10 mouse cellular contexts compared by ENCODE assay signal in the genomic region with DNA sequence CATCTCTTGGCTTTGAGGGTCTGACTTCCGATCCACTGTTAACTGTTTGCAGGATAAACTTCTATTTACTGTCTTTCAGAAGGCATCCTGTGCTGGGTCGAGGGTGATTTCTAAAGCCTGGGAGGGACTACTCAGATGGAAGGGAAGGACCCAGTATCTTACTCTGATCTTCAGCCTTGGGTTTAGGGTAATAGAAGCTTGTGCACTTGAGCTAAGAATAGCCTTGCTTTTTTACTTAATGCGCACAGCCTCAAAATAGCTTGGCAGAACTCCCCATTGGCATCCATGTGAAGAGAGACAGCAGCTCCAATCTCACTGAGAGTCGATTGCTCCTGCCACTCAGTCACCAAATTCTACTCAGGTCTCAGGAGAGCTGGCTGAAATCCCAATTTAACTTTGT. TPM values are rescaled to one million over a fixed set of nuclear protein-coding genes. Genes with fewer than 3 reads are reported as not detected.
DNase-seq lines count a peak whose midpoint lies in the region; ATAC-seq and TF ChIP-seq lines count a peak whose summit lies in the region.
"Had no signal": no experiment of that assay in that cellular context is flagged by ENCODE, and none has a peak within 500 bp of the region (broad histone marks: within the 10 kb centered on the region; RNA-seq: fewer than 3 reads in every experiment).

No protein-coding gene starts in this region.

- H3K36me3 ChIP-seq in lung, embryonic 16.5 days (ENCODE audit: control insufficient read depth, insufficient read depth, low read length): no peaks in the 10 kb centered on the region
- no peaks in the 10 kb centered on the region for H3K36me3 ChIP-seq in neural tube, embryonic 15.5 days
- H3K36me3 ChIP-seq: embryonic facial prominence, embryonic 13.5 days; hindbrain, embryonic 15.5 days had no signal

- no peak for DNase-seq in cerebellum, adult 9-11 months
- no peak for DNase-seq in lung, adult 2 months
- DNase-seq in gastrocnemius, postnatal 25 days: peak; percentile 71
- peak; percentile 48 for DNase-seq in layer of hippocampus, adult 9-11 months
- no peak for DNase-seq in kidney, postnatal 14 days

- no peak for TF ChIP-seq CTCF in lung, adult 2 months (IDR thresholded peaks at IDR 0.05; ENCODE audit: insufficient read depth, low read length)

- no peak overlapping the region; the same call in 1 of the 2 replicates for H3K27ac ChIP-seq in lung, embryonic 16.5 days (ENCODE audit: low read length)
- H3K27ac ChIP-seq in neural tube, embryonic 15.5 days (replicated peaks): no peak overlapping the region
- H3K27ac ChIP-seq: embryonic facial prominence, embryonic 13.5 days; hindbrain, embryonic 15.5 days had no signal

- H3K27me3 ChIP-seq in lung, embryonic 16.5 days (ENCODE audit: control insufficient read depth, insufficient read depth, low read depth, low read length): no peaks in the 10 kb centered on the region
- H3K27me3 ChIP-seq in neural tube, embryonic 15.5 days (replicated peaks): no peaks in the 10 kb centered on the region
- H3K27me3 ChIP-seq: embryonic facial prominence, embryonic 13.5 days; hindbrain, embryonic 15.5 days had no signal

- no peaks in the 10 kb centered on the region for H3K9me3 ChIP-seq in lung, embryonic 16.5 days (ENCODE audit: control insufficient read depth, low read length)
- H3K9me3 ChIP-seq in neural tube, embryonic 15.5 days (replicated peaks): no peaks in the 10 kb centered on the region
- H3K9me3 ChIP-seq: embryonic facial prominence, embryonic 13.5 days; hindbrain, embryonic 15.5 days had no signal

- TF ChIP-seq POLR2A in lung, adult 2 months (IDR thresholded peaks at IDR 0.05; ENCODE audit: borderline replicate concordance, extremely low read depth, low read depth, low read length): no peak

- H3K4me2 ChIP-seq in lung, embryonic 16.5 days (ENCODE audit: low read depth, low read length): peak overlapping the region; percentile 2; the same call in 1 of the 2 replicates
- H3K4me2 ChIP-seq in neural tube, embryonic 15.5 days: no peak overlapping the region
- H3K4me2 ChIP-seq: embryonic facial prominence, embryonic 13.5 days; hindbrain, embryonic 15.5 days had no signal

- H3K9ac ChIP-seq in lung, embryonic 16.5 days (ENCODE audit: low read length): no peak overlapping the region
- H3K9ac ChIP-seq in neural tube, embryonic 15.5 days (replicated peaks): no peak overlapping the region
- H3K9ac ChIP-seq: embryonic facial prominence, embryonic 13.5 days; hindbrain, embryonic 15.5 days had no signal

- 25% methylated on average over 4 of the region's 4 CpGs for WGBS in lung, embryonic 16.5 days
- 18% methylated on average over 4 of the region's 4 CpGs for WGBS in lung, adult 2 months
- WGBS in neural tube, embryonic 15.5 days: 55% methylated on average over 4 of the region's 4 CpGs

- H3K4me1 ChIP-seq in lung, embryonic 16.5 days (replicated peaks; ENCODE audit: control insufficient read depth, insufficient read depth, low read length): peaks cover 7% of the 10 kb centered on the region; the same call in 1 of the 2 replicates
- H3K4me1 ChIP-seq in lung, adult 2 months (ENCODE audit: control insufficient read depth, insufficient read depth, low read length): peaks cover 2% of the 10 kb centered on the region; the same call in 1 of the 2 replicates
- H3K4me1 ChIP-seq in neural tube, embryonic 15.5 days: 0 out of 2 replicates have a peak, but pooled peaks cover 4% of the 10 kb centered on the region

- H3K4me3 ChIP-seq in lung, embryonic 16.5 days (ENCODE audit: low read length): no peak overlapping the region
- no peak overlapping the region for H3K4me3 ChIP-seq in lung, adult 2 months (replicated peaks; ENCODE audit: extremely low read depth, low read depth, low read length)
- no peak overlapping the region for H3K4me3 ChIP-seq in neural tube, embryonic 15.5 days (replicated peaks)
- H3K4me3 ChIP-seq: embryonic facial prominence, embryonic 13.5 days; hindbrain, embryonic 15.5 days had no signal

- 0 out of 2 replicates have a peak, but pooled peaks have one; percentile 20 for ATAC-seq in cerebellum, adult (ENCODE audit: insufficient number of reproducible peaks, low FRiP score, low TSS enrichment)
- peak; percentile 64 for ATAC-seq in lung, embryonic 16.5 days (ENCODE audit: low read depth)
- ATAC-seq in neural tube, embryonic 15.5 days (ENCODE audit: low FRiP score): no peak

RNA-seq across cellular contexts. Expression of a gene that starts 17.9 kb away (rescaled TPM):
- 41.6 and 43.4 TPM in 2 replicates for polyA plus RNA-seq in lung, embryonic 16.5 days (2015; fragmentation: Nextera tagmentation; extraction: Ambion mirVana)
- polyA plus RNA-seq in lung, adult 2 months (2012; rRNA removed): 39.1 and 43.4 TPM in 2 replicates
- 10 to 100 TPM; 17.3 to 17.9 TPM for total RNA-seq in gastrocnemius, postnatal 25 days (2021)
- polyA plus RNA-seq in neural tube, embryonic 15.5 days (2015; fragmentation: Nextera tagmentation; extraction: Ambion mirVana): 31.0 and 36.6 TPM in 2 replicates

Comparison
In these comparisons a context has a peak if more than half of its experiments do, and no peak if none do; other contexts are left out.
1. DNase-seq: peak in gastrocnemius, postnatal 25 days (single experiment) and layer of hippocampus, adult 9-11 months (single experiment); none in cerebellum, adult 9-11 months (single experiment), lung, adult 2 months (single experiment) and kidney, postnatal 14 days (single experiment).